Mouse (Mus musculus) MEL-GATA-1-ER (cell line): ENCODE results near the gene Piezo1.

Experiments used
- DNase-seq: peaks from one replicate; pipeline ENCODE4 v3.0.0-alpha.2; 2012; ENCODE audit warnings: low read depth; ENCODE audit errors: extremely low read depth

Piezo1 gene

DNA sequence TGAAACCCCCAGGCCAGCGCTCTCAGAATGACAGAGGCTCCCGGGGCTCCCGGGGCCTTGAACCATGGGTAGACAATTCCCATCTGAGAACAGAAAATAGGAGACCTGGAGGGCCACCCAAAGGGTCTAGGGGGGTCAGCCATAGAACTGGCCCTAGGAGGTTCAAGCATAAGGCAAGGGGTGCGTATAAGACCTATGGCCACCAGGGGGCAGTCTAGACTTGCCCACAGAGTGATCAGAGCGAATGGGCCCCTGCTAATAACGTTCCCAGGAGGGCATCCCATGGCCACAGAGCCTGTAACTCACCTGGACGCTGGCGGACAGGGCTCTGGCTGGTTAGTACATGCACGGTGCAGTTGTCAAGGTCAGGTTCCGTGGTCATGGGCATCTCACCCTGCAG, 50.3 kb downstream of the Piezo1 start:
- DNase-seq, result no peak

DNA sequence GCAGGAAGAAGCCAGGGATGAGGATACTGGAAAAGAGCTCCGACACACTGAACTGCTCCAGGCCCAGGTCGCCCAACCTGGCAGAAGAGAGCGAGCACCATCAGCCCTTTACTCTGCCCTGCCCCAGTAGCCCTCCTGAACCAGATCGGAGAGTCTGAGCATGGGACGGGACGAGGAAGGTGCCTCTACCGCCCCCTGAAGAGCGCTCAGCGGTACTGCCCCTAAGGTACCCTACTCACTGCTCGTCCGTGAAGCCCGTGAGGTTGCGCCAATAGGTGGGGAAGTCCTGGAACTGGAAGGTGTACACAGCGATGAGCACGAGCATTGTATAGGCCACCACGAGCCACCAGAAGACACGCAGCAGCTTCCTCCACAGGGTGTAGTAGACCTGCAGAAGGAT, 53.2 kb downstream of the Piezo1 start:
- DNase-seq, result no peak

DNA sequence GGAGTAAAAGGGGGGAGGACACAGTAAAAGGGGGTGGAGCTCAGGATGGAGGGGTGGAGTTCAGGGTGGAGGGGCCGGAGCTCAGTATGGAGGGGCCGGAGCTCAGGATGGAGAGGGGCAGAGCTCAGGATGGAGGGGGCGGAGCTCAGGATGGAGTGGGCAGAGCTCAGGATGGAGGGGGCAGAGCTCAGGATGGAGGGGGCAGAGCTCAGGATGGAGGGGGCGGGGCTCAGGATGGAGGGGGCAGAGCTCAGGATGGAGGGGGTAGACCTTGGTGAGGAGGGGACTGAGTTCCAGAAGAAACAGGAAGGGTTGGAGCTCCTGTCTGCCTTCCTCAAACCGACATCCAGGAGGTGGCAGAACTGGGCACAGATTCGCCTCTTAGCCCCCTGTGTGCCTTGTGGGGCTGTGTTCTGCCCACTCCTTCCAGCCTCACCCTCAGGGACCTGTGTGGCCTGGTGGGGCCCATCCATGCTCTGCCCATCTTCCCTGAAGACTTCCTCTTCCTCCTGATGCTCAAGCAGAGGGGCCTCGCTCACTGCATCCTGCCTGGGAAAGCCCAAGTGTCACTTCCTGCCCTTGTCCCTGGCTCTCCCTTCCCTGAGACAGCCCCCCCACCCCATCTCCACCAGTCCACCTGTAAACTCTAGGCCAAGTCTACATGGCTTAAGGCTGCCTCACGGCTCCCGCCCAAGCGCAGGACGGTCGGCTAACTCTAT, 54.0 kb downstream of the Piezo1 start:
- no peak for DNase-seq

DNA sequence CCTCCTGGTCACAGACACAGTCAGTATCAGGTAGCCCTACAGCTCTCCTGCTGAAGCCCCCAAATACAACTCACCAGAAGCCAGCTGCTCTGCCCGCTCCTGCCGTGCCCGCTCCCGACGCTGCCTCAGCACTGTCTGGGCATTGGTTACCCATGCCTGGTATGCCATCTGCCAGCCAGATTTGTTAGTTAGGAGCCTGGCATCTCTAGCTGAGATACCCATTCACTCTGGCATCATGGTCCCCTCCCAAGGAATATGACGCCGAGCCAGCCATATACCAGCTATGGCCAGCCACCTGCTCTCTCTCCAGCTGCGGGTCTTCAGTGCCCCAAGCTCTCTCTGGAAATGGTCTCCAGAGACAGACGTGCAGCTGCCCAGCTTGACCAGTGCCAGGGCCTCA, 62.7 kb downstream of the Piezo1 start:
- no peak for DNase-seq

DNA sequence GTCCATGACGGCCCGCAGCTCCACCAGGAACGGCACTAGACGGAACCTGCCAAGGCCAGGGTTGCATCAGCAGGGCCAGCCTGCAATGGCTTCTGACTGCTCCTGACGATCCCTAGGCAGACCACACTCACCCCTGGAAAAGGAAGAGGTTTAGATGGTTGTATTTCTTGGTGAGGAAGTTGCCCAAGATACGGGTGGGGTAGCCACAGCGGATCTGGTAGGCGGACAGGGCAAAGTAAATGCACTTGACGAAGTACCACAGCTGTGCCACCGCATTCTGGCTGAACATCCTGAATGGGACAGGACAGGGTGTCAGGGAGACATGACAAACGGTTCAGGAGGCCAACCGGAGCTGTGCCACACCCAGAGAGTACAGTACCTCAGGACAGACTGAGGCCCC, 66.3 kb downstream of the Piezo1 start:
- no peak for DNase-seq

DNA sequence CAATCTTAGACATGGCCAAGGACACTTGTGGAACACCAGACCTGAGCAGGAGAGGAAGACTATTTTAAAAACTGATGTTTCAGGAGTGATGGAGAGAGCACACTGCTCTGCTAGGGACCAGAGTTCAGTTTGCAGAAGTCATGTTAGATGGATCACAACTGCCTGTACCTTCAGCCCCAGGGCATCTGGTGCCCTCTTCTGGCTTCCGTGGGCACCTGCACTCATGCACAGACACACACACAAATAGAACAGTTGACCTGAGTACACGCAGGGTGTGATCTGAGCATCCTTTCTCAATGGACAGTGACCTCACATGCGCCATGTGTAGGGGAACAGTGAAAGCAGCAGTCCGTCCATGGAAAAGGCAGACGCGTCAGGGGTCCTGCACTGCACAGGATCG, 67.3 kb downstream of the Piezo1 start:
- no peak for DNase-seq

DNA sequence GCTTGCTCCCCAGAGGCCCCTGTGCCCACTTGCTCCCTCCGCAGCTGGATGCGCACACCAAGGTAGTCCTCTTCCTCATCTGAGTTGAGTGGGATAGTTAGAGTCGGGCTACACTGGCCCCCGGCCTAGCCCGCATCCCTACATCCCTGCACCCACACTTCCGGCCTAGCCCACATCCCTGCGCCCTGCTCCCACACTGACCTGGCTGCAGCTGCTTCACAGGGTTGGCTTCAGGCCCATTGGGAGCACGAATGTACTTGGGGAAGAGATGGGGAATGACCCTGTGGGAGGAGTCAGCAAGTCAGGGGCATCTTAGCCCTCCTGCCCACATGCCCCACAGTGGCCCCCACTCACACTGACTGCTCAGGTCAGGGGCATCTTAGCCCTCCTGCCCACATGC, 68.7 kb downstream of the Piezo1 start:
- no peak for DNase-seq

DNA sequence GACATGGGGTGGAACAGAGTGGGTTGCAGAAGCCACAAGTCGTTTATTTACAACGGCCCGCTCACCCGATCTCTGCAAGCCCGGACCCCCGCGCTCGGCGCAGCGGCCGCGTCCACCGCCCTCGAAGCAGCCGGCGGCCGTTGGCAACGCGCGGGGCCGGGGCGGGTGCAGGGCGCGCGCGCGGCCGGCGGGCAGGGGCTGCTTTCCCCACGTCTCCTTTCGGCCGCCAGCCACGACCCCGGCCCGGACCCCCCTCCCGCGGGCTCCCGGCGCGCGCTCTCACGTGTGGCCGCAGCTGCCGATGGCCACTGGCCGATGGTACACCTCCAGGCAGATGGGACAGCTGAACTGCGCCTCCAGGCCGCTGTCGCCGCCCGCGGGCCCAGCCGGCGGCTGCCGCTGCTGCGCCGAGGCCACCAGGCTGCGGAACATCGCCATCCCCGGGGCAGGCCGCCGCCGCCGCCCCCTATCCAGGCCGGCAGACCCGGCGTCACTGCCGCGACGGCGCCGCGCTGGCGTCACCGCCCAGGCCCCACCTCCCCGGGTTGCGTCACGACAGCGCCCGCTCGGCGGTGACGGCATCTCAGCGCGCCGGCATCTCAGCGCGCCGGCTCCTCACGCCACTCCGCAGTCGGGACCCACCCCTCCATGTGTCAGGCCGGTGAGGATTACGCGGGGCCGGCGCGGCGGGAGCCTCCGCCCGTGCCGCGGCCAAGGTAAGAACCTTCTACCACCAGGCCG, 75.4 kb downstream of the Piezo1 start, which contains the start of the genes Rnf166 and Ctu2:
Gene Rnf166 (minus strand): TSS at position 485 of the 741 bp plus-strand sequence.
Gene Ctu2 (plus strand): TSS at position 564 of the 741 bp plus-strand sequence.
- DNase-seq, result no peak

DNA sequence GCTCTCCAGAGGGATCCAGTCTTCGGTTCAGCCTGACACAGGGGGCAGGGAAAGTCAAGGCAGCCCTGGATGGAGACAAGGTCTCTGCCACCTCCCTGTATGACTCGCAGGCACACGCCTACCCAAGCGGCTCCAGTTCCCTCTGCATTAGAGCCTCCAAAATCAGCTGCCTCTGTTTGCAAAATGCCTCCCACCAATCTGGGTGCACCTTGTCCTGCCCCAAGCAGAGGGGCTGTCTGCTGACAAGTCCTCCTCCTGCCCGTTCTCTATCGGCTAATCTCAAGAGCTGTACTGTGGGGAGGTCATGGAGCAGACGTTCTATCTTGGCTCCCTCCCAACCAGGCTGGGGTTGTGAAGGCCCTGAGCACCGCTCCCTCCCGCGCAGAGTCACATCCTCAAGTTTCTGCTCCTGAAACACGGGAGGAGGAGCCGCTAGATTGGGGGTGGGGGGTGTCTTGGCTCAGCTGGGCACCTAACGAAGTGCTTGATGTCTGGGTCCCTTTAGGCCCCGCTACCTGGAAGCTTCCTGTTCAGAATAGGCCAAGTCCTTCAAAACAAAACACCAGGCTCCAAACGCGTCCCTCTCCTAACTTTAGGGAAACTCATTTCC, 76.1 kb downstream of the Piezo1 start:
- DNase-seq, result peak; percentile 59

DNA sequence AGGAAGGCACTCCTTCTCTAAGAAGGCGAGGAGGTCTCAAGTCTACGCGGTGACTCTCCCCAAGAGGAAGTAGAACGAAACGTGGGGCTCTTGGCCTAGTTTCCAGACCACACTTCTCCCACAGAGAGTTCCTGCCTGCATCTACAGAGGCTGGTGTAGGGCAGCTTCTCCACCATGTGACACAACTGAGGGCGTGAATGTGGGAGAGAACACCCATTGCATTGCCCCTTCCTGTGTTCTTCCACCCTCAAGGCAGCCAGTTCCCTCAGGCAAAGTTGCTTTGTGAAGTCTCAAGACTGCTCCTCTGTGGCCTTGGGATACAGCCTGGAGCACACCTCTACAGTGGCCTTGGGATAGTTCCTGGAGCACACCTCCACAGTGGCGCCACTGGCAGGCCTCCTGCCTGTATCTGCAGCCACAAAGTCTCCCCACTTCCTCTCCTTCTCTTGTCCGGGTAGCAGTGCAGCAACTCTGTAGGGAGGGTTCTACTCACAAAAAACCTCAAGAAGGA, 77.2 kb downstream of the Piezo1 start:
- peak; percentile 76 for DNase-seq

DNA sequence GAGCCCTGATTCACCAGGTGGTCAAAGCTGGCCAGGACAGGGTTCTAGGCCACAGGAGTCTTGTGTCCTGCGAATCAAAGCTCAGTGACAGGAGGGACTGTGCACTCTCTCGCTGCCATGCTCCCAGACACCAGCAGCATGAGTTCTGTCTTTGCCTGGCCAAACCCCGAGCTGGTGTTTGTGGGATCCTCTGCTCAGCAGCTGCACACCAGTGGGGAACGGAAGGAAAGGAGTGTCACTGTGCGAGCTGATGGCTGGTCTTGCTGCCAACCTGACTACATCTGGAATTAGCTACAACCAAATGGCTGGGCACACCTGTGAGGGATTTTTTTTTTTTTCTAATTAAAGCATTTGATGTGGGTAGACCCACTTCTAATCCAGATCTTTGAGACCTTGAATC, 80.4 kb downstream of the Piezo1 start:
- no peak for DNase-seq

DNA sequence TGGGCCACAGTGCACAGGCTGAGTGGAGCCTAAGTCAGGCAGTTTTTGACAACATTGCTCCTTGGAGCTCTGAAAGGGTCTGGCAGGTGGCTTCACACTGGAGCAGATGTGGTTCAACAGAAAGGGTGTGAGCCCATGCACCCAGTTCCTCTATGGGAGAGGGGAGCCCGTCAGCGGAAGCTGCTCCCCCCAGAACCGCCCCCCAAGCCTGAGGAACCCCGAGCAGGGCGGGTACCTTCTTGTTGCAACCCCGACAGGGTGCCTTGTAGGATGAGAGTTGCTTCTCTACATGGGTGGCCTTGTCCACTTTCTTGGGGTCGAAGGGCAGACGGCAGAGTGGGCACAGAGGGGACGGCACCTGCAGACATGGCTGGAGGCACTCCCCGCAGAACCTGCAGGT, 81.2 kb downstream of the Piezo1 start:
- DNase-seq, result no peak

DNA sequence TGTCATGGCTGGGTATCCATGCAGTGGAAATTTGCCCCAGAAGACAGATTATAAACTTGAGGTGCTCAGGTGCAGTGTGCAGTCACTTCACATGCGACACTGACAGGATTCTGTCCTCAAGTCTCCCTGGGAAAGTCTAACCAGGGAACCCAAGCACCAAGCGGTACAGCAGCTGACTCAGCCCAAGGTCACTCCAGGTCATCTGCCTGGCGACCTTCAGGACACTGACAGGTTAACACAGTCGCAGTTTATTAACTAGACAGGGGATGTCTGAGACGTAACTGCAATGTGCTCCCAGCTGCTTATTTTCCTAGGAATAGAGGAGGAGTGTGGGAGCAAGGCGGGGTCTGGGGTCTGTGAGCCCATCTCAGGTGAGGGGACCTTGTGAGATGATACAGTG, 81.7 kb downstream of the Piezo1 start:
- DNase-seq, result no peak

DNA sequence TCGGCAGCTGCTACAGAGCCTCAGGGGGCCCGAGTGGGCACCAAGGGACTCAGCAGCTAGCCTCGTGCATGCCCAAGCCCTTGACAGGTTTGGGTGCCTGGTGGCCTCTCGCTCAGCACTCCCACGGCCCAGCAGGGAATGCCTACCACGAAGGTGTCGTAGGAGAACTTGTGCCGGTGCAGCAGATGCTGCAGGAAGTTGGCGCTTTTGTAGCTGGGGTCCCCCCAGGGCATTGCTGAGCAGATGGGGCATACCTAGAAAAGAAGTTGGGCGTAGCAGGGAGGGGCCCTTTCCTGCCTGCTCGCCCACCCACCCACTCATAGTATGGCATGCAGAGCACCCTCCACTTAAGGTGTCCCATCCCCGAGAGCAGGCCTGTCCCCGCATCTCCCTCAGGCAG, 83.3 kb downstream of the Piezo1 start:
- no peak for DNase-seq

DNA sequence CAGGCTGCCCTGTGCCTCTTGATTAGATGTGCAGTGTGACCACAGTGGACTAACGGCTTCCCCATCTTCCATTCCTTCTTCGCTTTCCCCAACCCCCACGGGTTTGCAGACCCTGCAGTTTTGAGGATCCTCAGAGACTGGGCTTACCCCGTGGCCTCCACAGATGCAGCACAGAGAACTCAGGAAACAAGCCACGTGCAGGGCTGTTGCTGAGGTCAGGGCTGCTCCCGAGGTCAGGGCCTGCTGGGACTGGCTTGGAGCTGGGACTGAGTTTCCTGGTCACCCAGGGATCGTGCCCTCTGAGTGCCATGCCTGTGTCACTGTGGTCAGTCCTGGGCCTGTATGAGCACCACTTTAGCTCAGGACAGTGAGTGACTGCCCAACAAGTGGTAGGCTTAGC, 86.1 kb downstream of the Piezo1 start:
- no peak for DNase-seq

DNA sequence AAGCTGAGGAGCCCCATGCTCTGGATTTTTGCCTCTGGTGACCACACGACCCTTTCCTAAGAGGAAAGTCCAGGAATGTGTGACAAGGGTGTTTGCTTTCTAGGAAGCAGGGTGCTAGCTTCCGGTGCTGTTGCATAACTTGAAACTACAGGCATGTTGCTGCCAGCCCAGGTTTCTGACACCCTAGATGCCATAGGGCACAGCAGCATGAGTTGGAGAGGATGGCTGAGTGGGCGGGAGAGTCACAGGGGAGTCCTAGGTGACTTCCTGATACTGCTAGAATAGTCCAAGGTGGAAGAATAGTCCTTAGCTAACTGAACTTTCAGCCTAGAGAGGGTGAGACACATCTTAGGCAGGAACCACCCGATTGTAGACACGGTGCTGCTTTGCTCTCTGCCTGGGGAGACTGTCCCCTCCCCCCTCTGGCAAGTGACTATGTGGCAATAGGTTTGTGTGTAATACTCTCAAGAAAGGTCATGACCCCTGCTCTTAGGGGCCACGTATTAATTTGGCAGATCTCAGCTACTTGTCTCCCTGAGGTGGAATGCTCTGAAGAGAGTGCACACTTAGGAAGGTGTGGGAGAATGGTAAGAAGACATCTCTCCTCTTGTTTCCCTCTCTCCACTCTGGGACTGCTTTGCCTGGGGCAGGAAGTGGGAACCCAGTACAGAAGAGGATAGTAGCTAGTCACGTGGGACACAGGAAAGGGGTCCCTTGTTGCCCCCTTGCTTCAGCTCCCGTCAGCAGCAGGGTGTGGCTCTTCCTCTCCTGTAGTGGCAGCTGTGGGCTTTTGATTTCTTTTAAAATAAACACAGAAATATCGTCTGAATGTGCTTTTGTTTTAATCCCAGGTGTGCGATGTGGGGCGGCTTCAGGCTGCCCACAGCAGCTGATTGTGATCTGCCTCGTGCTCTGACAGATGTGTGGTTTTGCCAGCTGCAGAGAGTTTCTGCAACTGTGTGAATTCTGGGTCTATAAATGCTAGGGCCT, 87.2 kb downstream of the Piezo1 start:
- DNase-seq, result no peak

DNA sequence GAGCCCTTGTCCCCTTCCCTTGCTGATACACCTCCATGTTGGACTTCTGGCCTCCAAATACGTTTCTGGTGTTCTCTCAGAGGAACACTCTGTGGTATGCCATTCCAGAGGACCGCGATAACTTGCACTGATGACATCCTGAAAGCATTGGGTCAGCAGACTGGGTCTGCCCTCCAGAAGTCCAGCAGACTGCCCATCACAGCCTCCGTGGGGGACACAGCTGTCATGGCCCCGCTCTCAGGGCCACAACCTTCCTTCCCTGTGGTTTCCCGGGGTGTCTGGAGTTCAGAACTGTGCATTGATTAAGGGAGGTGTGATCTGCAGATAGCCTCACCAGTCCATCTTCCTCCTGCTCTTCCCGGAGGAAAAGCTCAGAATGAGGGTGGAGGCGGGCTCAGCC, 88.6 kb downstream of the Piezo1 start:
- no peak for DNase-seq

DNA sequence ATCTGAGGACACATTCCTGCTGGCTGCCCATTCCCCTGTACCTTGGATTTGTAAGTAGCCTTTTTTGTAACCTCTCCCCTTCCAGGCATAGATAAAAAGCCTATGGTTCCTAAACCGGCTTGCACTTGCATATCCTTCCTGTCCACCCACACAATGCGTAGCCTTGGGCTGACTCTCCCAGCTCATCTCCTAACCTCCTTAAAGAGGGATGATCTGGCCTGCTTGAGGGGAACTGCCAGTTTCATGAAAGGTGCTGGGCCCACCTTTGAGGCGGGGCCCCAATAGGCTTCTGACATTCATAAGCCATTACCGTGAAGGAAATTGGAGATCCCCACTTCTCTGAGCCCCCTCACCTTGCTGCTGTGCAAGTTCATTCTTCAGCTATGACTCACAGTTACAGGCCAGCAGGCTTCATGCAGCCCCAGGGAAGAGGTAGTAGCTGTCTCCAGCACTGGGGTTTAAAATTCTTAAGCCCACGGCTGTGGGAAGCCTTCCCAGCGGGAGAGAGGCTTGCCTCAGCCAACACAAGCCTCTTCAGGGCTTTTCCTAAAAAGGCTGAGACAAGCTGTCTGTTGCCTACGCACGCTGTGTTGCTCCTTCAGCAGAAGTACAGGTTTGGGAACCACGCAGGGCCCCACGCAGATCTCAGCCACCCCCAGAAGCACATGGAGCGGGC, 89.5 kb downstream of the Piezo1 start:
- no peak for DNase-seq

DNA sequence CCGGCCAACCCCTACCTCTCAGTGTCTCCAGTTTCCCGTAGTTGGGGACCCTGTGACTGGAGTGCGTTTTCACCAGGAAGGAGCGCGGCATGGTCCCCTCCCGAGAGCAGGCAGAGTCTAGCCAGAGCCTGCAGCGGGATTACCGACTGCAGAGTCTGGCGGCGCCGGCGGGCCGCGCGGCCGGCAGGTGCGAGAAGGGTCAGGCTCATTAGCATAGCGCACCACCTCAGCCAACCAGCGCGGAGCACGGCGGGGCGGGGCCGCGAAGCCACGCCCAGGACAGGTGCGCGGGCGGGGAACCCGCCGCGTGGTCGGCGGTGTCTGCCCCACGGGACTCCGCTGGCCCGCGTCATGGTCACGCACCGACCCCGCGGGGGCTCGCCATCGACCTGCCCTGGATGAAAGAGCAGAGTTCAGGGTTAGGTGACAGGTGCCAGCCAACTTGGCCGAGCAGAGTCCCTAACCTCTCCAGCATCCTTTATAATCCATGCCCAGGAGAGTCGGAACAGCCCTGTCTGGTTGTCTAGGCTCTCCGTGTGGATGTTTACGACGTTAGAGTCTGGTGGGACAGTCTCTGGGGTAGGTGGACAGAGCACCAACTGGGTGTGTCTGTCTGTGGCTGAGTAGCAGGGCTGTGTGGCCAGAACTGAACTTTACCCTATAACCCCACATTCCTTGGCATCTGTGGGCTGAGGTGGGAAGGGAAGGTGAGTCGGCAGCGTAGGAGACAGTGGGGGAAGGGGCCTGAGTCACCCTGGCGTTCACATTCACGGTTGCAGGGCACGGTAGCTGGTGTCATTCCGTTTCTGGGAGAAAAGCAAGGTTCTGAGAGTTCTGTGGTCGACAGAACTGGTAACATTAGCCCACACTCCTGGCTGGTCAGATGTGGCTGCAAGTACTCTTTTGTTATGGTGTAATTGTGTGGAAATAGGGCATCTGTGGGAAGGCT, 90.3 kb downstream of the Piezo1 start, which contains the start of gene Snai3:
Gene Snai3 (minus strand): TSS at position 210 of the 949 bp plus-strand sequence.
- no peak for DNase-seq
